Mouse (Mus musculus) kidney, postnatal 10 days (tissue): ENCODE measurements around the gene Creb5.
A peak's percentile ranks its signal among the peaks of the same experiment; 100 is the strongest.

Source experiments
- DNase-seq: peaks from one replicate; pipeline ENCODE4 v3.0.0; 2021; ENCODE audit warnings: mixed read lengths

The Creb5 gene

GRCm38 (mm10) chr6:53707795-53708194 lies 420.7 kb downstream of the Creb5 start:
- DNase-seq: no peak

- DNase-seq: no peak
These were observed 422.8 kb downstream of the Creb5 start for GRCm38 (mm10) chr6:53709694-53710442.

- DNase-seq: no peak
These were observed 423.5 kb downstream of the Creb5 start for GRCm38 (mm10) chr6:53710560-53710959.

- DNase-seq: no peak
These were observed 426.1 kb downstream of the Creb5 start for GRCm38 (mm10) chr6:53713152-53713551.

GRCm38 (mm10) chr6:53714908-53715321 lies 427.8 kb downstream of the Creb5 start:
- DNase-seq: no peak

GRCm38 (mm10) chr6:53716013-53716412 lies 428.9 kb downstream of the Creb5 start:
- DNase-seq: no peak

GRCm38 (mm10) chr6:53720009-53720408 lies 432.9 kb downstream of the Creb5 start:
- no peak for DNase-seq

- DNase-seq: peak; percentile 82
These were observed 434.5 kb downstream of the Creb5 start for GRCm38 (mm10) chr6:53721595-53721994.

GRCm38 (mm10) chr6:53722694-53723093 lies 435.6 kb downstream of the Creb5 start:
- DNase-seq: no peak

- DNase-seq: no peak
These were observed 443.4 kb downstream of the Creb5 start for GRCm38 (mm10) chr6:53730487-53730886.

- DNase-seq: no peak
These were observed 444.0 kb downstream of the Creb5 start for GRCm38 (mm10) chr6:53730996-53731485.

GRCm38 (mm10) chr6:53733546-53733945 lies 446.5 kb downstream of the Creb5 start:
- DNase-seq: no peak

GRCm38 (mm10) chr6:53733999-53734398 lies 446.9 kb downstream of the Creb5 start:
- peak; percentile 30 for DNase-seq

GRCm38 (mm10) chr6:53735696-53736095 lies 448.6 kb downstream of the Creb5 start:
- no peak for DNase-seq

- DNase-seq: no peak
These were observed 451.1 kb downstream of the Creb5 start for GRCm38 (mm10) chr6:53738206-53738605.

GRCm38 (mm10) chr6:53741222-53741621 lies 454.2 kb downstream of the Creb5 start:
- no peak for DNase-seq
